Mouse (Mus musculus): Measurements from ENCODE around the gene Hes2.

DNA sequence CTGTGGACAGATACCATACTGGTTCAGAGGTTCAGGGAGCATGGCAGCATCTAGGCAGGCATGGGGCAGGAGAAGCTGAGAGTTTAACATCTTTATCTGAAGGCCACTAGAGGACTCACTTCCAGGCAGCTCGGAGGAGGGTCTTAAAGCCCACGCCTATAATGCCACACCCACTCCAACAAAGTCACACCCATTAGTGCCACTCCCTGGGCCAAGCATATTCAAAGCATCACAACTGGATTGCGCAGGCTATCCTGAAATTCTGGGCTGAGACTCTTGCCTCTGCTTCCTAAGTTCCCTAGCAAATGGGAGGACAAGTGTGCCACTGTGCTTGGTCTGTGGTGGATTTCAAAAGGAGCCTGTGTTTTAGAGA, 26.5 kb downstream of the Hes2 start:
- no peak for TF ChIP-seq POLR2A (IDR thresholded peaks at IDR 0.05; ENCODE audit: borderline replicate concordance, insufficient read depth, low read length)
- no peak for TF ChIP-seq CTCF (IDR thresholded peaks at IDR 0.05; ENCODE audit: borderline replicate concordance, insufficient read depth, low read depth, low read length)
